Mouse (Mus musculus): Measurements from ENCODE around the gene Pank4. TPM values are rescaled to one million over a fixed set of nuclear protein-coding genes. Genes with fewer than 3 reads are reported as not detected.

Pank4 gene
- total RNA-seq, 2 experiments from 2014 or later: 41.8 to 43.0 TPM

DNA sequence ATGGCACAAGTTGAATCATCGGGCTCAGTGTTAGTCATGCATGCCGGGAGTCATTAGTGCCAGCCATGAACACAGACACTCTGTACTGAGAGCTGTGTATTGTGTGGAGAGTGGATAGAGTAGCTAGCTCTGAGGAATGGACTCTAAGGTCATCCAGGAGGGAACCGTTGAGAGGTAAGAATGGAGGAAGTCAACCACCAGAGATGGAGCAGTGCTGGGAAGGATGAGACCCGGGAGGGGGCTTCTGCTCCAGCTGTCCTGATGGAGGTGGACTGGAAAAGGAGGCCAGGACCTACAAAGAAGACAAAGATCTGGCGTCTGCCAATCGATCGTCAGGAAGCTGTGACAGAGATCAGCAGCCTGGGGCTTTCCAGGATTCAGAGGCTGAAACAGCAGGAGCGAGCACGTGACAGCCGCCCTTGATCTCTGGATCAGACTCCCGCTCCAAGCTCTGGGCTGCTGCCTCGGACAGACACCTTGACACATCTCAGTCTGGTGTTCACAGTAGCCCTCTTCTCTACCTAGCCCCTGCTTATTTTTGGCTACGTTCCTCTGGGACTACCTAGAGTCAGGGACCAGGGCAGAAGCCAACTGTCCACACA lies 30.5 kb upstream of the Pank4 start:
- no peak for DNase-seq (ENCODE audit: low spot score in 2 of 2)
- Histone ChIP-seq H3K27ac (no peak overlapping the region), H3K4me3 (no peak overlapping the region)
- TF ChIP-seq CTCF (conservative IDR thresholded peaks at IDR 0.05): no peak

DNA sequence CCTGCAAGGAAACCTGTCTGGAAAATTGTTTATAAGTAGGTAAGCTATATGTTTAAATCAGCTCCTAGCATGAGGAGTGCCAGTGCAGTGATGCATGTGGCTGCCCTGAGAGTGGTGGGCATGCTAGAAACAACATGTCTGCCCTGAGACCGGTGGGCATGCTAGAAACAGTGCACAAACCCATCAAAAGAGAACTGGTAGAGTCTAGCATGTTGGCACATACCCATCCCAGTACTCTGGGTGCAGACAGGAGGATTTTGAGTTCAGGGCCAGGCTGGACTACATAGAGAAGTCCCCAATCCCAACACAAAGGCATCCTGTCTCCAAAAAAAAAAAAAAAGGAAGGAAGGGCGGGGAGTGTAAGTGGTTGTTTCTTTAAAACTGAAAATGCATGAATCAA lies 29.1 kb upstream of the Pank4 start:
- Histone ChIP-seq H3K27ac (no peak overlapping the region), H3K4me3 (no peak overlapping the region)
- DNase-seq (ENCODE audit: low spot score in 2 of 2): no peak
- no peak for TF ChIP-seq CTCF (conservative IDR thresholded peaks at IDR 0.05)

DNA sequence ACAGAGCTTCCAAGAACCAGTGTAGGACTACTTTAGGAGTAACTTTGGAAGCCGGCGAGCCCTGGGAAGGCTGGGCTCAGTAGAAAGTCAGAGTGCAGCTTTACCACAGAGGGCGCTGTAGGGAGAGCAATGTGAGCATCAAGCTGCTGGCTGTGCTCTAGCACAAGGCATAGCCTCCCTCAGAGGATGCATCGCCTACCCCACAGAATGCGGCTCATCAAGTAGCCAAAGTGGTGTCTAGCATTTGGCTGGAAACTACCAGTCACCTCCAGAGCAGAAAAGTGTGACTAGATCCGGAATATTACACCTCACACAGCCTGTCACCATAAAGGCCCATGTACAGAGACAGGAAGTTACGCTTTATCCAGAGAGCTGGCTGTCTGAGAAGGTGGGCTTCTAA lies 28.1 kb upstream of the Pank4 start:
- TF ChIP-seq CTCF (conservative IDR thresholded peaks at IDR 0.05): peak; percentile 51
- Histone ChIP-seq H3K4me3 (no peak overlapping the region), H3K27ac (no peak overlapping the region)
- DNase-seq (ENCODE audit: low spot score in 2 of 2): no peak

DNA sequence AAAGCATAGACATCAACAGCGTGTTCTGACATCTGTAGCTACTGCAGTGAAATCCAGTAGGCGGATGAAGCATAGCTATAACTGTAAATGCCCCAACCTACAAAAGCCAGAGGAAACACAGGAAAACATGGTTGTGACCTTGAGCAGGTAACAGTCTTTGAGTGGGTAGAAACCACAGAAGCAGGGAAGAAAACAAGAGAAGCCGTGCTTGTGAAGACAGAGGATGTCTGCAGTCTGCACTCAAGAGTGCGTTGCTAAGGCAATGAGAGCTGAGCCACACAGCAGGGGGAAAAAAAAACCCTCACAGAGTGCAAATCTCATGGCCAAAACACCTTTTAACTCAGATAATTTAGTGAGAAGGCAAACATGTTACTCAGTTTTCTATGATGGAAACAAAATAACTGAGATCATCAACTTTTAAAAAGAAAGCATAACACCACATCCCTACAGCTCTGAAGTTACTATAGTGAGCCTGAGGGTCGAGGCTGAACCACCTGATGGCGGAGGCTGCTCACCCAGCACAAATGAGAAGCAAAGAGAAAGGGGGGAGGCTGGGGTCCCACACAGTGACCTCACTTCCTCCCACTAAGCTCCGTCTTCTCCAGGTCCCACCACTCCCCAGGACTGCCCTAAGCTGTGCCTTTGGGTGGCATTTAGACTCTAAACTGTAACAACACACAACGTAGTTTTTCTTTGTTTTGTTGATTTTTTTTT lies 27.2 kb upstream of the Pank4 start:
- TF ChIP-seq CTCF (conservative IDR thresholded peaks at IDR 0.05): no peak
- DNase-seq (ENCODE audit: low spot score in 2 of 2): no peak
- H3K27ac ChIP-seq: 0 out of 2 replicates have a peak overlapping the region, but pooled peaks have one; percentile 4
- H3K4me3 ChIP-seq: no peak overlapping the region

DNA sequence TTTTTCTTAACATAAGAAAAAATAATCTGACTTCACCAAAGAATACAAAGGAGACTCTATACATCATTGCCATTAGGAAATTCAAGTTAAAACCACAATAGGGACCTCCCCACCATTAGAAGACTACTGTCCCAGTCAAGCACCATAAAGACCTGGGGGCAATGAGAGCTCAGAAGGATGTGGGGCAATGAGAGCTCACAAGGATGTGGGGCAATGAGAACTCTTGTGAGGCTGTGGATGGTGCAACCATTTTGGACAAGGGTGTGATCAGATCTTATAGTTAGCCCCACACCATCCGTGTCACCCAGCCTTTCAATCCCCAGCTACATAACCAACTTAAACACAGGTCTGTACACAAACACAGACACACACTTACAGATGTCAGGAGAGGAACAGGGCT lies 26.2 kb upstream of the Pank4 start:
- Histone ChIP-seq H3K4me3 (no peak overlapping the region), H3K27ac (no peak overlapping the region)
- TF ChIP-seq CTCF (conservative IDR thresholded peaks at IDR 0.05): no peak
- DNase-seq (ENCODE audit: low spot score in 2 of 2): no peak

DNA sequence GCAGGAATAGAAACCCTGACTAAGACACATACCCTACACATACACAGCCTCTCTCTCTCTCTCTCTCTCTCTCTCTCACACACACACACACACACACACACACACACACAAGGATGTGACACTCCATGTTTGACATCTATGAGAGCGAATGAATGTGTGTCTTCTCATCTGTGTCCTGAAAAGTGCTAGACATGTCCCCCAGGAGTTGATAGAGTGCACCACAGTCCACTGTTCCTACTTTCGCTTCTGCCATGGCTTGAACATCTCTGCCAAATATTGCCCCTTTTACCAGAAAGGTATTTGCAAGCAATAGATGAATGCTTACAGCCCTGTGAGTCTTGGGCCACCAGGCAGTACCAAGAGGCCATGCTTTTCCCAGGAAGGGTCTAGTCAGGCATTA lies 23.8 kb upstream of the Pank4 start:
- Histone ChIP-seq H3K4me3 (no peak overlapping the region), H3K27ac (no peak overlapping the region)
- TF ChIP-seq CTCF (conservative IDR thresholded peaks at IDR 0.05): no peak
- no peak for DNase-seq (ENCODE audit: low spot score in 2 of 2)

DNA sequence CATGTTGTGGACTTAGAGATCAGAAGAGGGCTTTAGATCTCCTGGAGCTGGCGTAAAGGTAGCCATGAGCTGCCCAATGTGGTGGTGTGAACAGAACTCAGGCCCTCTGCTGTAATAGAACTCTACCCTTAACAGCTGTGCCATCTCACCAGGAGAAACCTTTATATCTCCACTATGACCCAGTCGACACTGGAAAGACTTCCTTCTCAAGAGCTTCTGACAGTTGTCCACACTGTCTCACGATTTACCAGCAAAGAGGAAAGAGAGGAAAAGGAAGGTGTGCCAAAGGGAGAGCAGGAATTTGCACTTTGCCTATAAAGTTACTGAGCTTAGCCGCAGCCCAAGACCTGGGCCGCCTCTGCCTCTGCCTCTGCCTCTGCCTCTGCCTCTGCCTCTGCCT lies 22.1 kb upstream of the Pank4 start:
- Histone ChIP-seq H3K4me3 (no peak overlapping the region), H3K27ac (no peak overlapping the region)
- no peak for DNase-seq (ENCODE audit: low spot score in 2 of 2)
- TF ChIP-seq CTCF (conservative IDR thresholded peaks at IDR 0.05): no peak

DNA sequence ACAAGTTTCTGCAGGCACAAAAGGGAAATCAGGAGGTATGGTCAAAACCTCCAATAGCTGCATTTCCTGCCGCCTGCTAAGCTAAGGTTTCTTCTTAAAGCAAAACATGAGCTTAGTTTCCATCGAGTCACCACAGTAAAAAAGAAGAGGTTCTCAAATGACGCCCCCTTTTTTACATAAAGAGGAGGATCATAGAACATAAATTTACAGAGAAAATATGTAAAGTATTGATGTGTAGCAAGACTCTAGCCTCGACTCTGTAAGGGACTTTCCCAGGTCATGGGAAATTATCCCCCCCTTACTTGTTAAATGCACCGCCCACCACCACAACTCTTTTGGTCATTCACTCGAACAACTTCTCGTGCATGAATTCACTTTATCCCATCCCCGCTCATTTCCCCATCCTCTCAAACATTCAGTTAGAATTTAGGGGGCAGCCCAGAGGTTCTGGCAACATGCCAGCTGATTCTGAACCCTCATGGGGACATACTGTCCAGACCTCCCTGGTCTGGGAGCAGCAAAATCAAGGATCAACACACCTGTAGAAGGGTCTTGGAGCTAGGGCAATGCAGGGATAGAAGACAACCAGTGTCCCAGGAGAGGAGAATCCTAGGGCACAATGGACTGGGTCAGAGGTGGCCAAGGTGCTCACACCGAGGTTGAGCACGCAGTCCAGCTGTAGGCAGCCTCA lies 21.1 kb upstream of the Pank4 start:
- H3K27ac ChIP-seq: no peak overlapping the region
- DNase-seq (ENCODE audit: low spot score in 2 of 2): no peak
- no peak for TF ChIP-seq CTCF (conservative IDR thresholded peaks at IDR 0.05)
- no peak overlapping the region for H3K4me3 ChIP-seq

DNA sequence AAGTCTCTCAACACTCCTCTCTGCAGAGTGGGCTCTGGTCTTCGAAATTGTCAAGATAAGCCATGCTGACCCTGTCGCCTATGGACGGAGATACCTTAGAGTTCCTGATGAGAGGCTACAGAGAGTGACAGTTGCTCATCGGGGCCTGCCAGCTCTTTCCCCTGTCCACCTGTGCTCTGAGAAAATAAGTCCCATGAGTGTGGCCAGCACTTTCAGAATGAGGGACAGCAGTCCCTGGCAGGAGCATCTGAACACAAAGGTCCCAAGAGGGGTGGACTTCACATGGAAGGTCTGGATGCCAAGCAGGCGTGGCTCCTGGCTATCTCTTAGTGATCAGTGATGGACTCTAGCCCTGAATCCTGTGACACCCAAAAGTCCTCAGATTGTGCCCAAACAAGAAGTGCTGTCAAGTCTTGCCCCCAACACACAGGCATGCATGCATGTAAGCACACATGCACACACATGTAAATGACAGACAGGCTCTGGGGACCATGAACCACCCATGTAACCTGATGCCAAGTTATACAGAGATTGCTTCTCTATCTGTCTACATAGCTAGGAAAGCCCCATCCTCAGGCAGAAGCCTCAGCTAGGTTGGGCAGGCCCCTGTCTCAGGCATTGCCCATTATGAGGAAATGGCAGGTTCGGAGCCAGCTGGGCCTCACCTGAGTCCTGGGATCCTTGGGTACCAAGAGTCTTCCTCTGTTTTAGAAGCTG lies 20.4 kb upstream of the Pank4 start:
- DNase-seq (ENCODE audit: low spot score in 2 of 2): no peak
- Histone ChIP-seq H3K27ac (no peak overlapping the region), H3K4me3 (no peak overlapping the region)
- no peak for TF ChIP-seq CTCF (conservative IDR thresholded peaks at IDR 0.05)

DNA sequence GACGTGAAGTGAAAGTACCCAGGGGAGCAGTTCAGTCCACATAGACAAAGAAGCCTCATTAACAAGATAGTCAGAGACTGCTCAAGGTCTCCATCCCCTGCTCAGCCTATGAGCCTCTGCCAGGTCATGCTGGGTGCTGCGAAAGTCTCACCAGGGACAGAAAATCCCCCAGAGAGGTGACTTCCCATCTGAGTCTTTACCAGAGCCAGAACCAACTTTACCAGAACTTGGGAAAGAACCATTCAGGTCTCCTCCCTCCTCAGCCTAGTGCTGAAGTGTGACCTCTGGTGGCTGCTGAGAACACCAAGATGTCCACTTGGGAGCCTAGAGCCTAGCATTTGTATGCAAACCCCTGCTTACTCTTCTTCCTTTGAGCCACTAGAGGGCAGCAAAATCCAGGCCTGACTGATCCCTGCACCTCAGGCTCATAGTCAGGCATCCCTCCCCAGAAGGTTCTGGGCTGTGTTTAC lies 19.8 kb upstream of the Pank4 start:
- Histone ChIP-seq H3K27ac (no peak overlapping the region), H3K4me3 (no peak overlapping the region)
- peak; percentile 94 for TF ChIP-seq CTCF (conservative IDR thresholded peaks at IDR 0.05)
- peak; percentile 76 to 88 for DNase-seq (ENCODE audit: low spot score in 2 of 2)

DNA sequence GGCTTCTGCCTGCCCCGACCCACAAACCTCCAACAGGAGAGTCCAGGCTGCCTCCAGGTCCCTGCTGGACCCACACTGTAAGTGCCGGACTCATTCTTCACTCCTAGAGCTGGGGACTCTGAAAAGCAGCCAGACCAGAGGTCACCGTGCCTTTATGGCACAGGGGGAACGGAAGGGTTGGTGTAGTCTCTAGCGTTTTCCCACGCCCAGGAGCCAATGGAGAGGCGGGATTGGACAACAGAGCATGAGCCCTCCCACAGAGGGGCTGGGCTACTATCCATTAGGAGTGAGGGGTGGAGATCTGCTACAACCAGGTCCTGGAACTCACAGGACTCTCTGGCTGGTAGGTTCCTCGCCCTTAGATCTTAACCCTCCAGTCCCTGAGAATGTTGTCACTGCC lies 17.6 kb upstream of the Pank4 start:
- TF ChIP-seq CTCF (conservative IDR thresholded peaks at IDR 0.05): 0 out of 2 replicates have a peak, but pooled peaks have one; percentile 12
- peak overlapping the region; percentile 38 for H3K4me3 ChIP-seq
- H3K27ac ChIP-seq: 0 out of 2 replicates have a peak overlapping the region, but pooled peaks have one; percentile 5
- DNase-seq (ENCODE audit: low spot score in 2 of 2): no peak

DNA sequence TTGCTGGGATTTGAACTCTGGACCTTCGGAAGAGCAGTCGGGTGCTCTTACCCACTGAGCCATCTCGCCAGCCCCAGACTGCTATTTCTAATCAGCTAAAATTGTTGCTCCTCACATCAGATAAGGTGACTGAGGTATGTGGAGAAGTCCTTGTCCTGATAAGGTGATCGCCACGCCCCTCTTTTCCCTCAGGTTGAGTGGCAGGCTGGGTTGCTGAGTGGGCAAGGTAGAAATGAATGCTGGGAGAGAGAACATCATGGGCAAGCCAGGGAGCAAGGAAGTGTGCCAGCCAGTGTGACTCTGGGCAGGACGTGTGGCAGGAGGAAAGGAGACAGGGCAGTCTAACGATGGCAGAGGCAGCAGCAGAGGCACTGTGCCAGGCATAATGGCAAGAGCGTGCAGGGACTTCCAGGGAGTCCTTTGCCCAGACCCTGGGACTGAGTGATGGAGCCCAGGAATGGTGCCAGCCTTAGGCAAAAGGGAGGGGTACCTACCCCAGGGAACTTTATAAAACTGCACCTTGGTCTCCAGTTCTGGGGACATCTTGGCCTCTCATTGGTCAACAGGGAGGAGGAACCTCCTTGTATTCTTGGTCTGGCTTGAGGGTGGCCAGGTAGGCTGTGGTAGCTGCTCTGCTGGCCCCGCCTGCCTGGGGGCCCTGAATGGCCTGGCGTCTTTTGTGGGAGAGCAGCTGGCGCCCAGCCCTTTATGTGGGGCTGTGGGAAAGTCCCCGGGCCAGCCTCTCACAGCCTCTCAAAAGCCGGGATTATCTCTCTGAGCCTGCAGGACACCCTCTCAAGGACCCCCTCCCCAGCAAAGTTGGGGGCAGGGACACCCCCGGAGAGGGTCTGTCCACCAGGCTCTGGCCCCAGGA lies 15.6 kb upstream of the Pank4 start:
- TF ChIP-seq CTCF (conservative IDR thresholded peaks at IDR 0.05): no peak
- peak overlapping the region; percentile 64; the same call in 1 of the 2 replicates for H3K27ac ChIP-seq
- no peak overlapping the region for H3K4me3 ChIP-seq
- DNase-seq (ENCODE audit: low spot score in 2 of 2): no peak
